Mouse (Mus musculus) cortical plate, adult 2 months (tissue): ENCODE results near the gene Homez. TPM values are rescaled to one million over a fixed set of nuclear protein-coding genes. Genes with fewer than 3 reads are reported as not detected.
A peak's percentile ranks its signal among the peaks of the same experiment; 100 is the strongest.

ENCODE experiments used
- H3K27ac ChIP-seq: fragments of 200-500 bp; 2 replicates; pipeline ENCODE4 v1.5.1; 2012; ENCODE audit warnings: low read length, control low read depth, inconsistent platforms; ENCODE audit not compliant: insufficient read depth
- H3K4me1 ChIP-seq: fragments of 200-500 bp; 2 replicates; pipeline ENCODE4 v1.6.1; 2011; ENCODE audit warnings: low read length; ENCODE audit not compliant: control insufficient read depth, insufficient read depth
- H3K4me3 ChIP-seq: fragments of 200-500 bp; 2 replicates; pipeline ENCODE4 v1.5.1; 2011; ENCODE audit warnings: mild to moderate bottlenecking, low read length, control low read depth; ENCODE audit not compliant: insufficient read depth
- CTCF ChIP-seq: fragments of 200-500 bp; IDR thresholded peaks from 2 replicates; pipeline ENCODE4 v1.5.1; 2011; ENCODE audit warnings: mild to moderate bottlenecking, control low read depth, low read length; ENCODE audit not compliant: insufficient read depth; ENCODE audit errors: extremely low read depth
- POLR2A ChIP-seq: fragments of 200-500 bp; IDR thresholded peaks from 2 replicates; pipeline ENCODE4 v1.6.1; 2011; ENCODE audit warnings: mild to moderate bottlenecking, low read length, control low read depth; ENCODE audit not compliant: insufficient read depth; ENCODE audit errors: extremely low read depth
- polyA plus RNA-seq: library from polyadenylated mRNA; depleted of rRNA; stranded (reverse); fragments of >200 nt; gene quantifications from 2 replicates; pipeline ENCODE4 v1.2.3, GENCODE M21; 2012

Homez gene
- polyA plus RNA-seq, 1 experiment, result 9.6 TPM

- Histone ChIP-seq H3K27ac (no peak overlapping the region), H3K4me1 (peaks cover 2% of the 10 kb centered on the region; the same call in 1 of the 2 replicates), H3K4me3 (no peak overlapping the region)
- TF ChIP-seq CTCF, result no peak
- no peak for TF ChIP-seq POLR2A
These were observed 12.9 kb downstream of the Homez start for GRCm38 (mm10) chr14:54857891-54858290.

GRCm38 (mm10) chr14:54856703-54857102 lies 14.1 kb downstream of the Homez start:
- H3K4me1 ChIP-seq, result peaks cover 2% of the 10 kb centered on the region; the same call in 1 of the 2 replicates
- no peak overlapping the region for H3K4me3 ChIP-seq
- TF ChIP-seq POLR2A (no peak), CTCF (no peak)
- no peak overlapping the region for H3K27ac ChIP-seq

- peaks cover 2% of the 10 kb centered on the region; the same call in 1 of the 2 replicates for H3K4me1 ChIP-seq
- TF ChIP-seq CTCF (no peak), POLR2A (no peak)
- no peak overlapping the region for H3K4me3 ChIP-seq
- no peak overlapping the region for H3K27ac ChIP-seq
These were observed 15.0 kb downstream of the Homez start for GRCm38 (mm10) chr14:54855726-54856125.

GRCm38 (mm10) chr14:54843461-54843860 lies 27.3 kb downstream of the Homez start:
- Histone ChIP-seq H3K4me1 (peaks cover 1% of the 10 kb centered on the region; the same call in 1 of the 2 replicates), H3K4me3 (no peak overlapping the region), H3K27ac (no peak overlapping the region)
- TF ChIP-seq CTCF, result 0 out of 2 replicates have a peak, but pooled peaks have one; percentile 12
- TF ChIP-seq POLR2A, result no peak

- no peak overlapping the region for H3K4me3 ChIP-seq
- no peak for TF ChIP-seq POLR2A
- no peak for TF ChIP-seq CTCF
- no peak overlapping the region for H3K27ac ChIP-seq
- no peaks in the 10 kb centered on the region for H3K4me1 ChIP-seq
These were observed 47.0 kb downstream of the Homez start for GRCm38 (mm10) chr14:54823716-54824115.

GRCm38 (mm10) chr14:54822301-54822700 lies 48.5 kb downstream of the Homez start:
- no peak overlapping the region for H3K4me3 ChIP-seq
- no peak overlapping the region for H3K27ac ChIP-seq
- no peak for TF ChIP-seq POLR2A
- TF ChIP-seq CTCF, result no peak
- H3K4me1 ChIP-seq, result no peaks in the 10 kb centered on the region

GRCm38 (mm10) chr14:54817791-54818190 lies 53.0 kb downstream of the Homez start:
- TF ChIP-seq POLR2A, result no peak
- TF ChIP-seq CTCF, result peak; percentile 55
- H3K27ac ChIP-seq, result no peak overlapping the region
- no peak overlapping the region for H3K4me3 ChIP-seq
- H3K4me1 ChIP-seq, result no peaks in the 10 kb centered on the region

GRCm38 (mm10) chr14:54815737-54816136 lies 55.0 kb downstream of the Homez start:
- H3K27ac ChIP-seq, result no peak overlapping the region
- no peaks in the 10 kb centered on the region for H3K4me1 ChIP-seq
- TF ChIP-seq POLR2A, result no peak
- no peak for TF ChIP-seq CTCF
- no peak overlapping the region for H3K4me3 ChIP-seq

- TF ChIP-seq POLR2A (no peak), CTCF (no peak)
- Histone ChIP-seq H3K4me1 (no peaks in the 10 kb centered on the region), H3K4me3 (no peak within 1 kb of the TSS), H3K27ac (no peak within 1 kb of the TSS)
These were observed 56.8 kb downstream of the Homez start, which contains the start of gene Rnf212b for GRCm38 (mm10) chr14:54813991-54814390. Gene Rnf212b, plus strand, starts transcription at chr14:54814141.

GRCm38 (mm10) chr14:54809668-54810033 lies 61.1 kb downstream of the Homez start:
- Histone ChIP-seq H3K4me1 (no peaks in the 10 kb centered on the region), H3K4me3 (no peak overlapping the region), H3K27ac (no peak overlapping the region)
- TF ChIP-seq POLR2A, result no peak
- no peak for TF ChIP-seq CTCF
